ENCODE assay signal across 13 mouse cellular contexts in the genomic region with DNA sequence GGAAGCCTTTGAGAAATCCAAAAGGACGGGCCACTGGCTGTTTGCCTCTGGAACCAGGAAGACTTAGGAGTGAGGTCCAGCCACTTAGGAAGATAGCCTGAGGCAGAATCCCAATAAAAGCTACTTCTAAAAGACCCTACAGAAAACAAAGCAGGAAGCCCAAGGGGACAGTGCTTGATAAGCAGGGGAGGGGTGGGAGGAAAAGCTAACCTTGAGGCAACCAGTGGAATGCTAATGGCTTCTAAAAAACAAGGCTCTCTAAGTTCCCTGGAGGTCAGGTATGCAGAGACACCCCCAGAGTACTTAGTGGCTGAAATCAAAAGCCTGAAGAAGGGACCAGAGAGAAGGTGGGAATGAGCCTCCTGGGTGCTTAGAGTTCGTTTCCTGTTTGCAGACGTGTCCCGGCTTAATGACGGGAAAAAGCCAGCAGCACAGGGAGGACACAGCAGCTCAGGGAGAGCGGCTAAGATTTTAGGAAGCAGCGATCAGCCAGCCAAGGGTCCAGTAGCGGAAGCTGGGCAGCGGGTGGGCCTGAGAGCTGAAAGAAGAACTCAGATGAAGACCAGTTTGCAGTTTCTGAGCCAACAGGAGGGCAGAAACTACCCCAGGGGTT. TPM values are rescaled to one million over a fixed set of nuclear protein-coding genes. Genes with fewer than 3 reads are reported as not detected.
DNase-seq lines count a peak whose midpoint lies in the region; ATAC-seq and TF ChIP-seq lines count a peak whose summit lies in the region.
"Had no signal": no experiment of that assay in that cellular context is flagged by ENCODE, and none has a peak within 500 bp of the region (broad histone marks: within the 10 kb centered on the region; RNA-seq: fewer than 3 reads in every experiment).

No protein-coding gene starts in this region.

- DNase-seq in heart, postnatal 36 days, result no peak
- DNase-seq in lung, embryonic 14.5 days, result peak; percentile 60
- no peak for DNase-seq in lung, postnatal 4 days
- peak; percentile 52 for DNase-seq in ES-E14 (ENCODE audit: low read depth, low spot score)
- no peak for DNase-seq in cerebellum, adult 9-10 months
- no peak for DNase-seq in cerebellum, adult 9-11 months
- DNase-seq: cerebellum, postnatal 25 days; liver, postnatal 0 days; right cerebral cortex, postnatal 14 days; thymus, postnatal 4 days had no signal

- ATAC-seq in heart, embryonic 13.5 days (ENCODE audit: extremely low read depth, insufficient number of reproducible peaks, low FRiP score, low TSS enrichment), result no peak
- ATAC-seq in lung, embryonic 14.5 days (ENCODE audit: insufficient read depth), result peak; percentile 66; the same call in 1 of the 2 replicates
- 0 out of 2 replicates have a peak, but pooled peaks have one; percentile 24 for ATAC-seq in hindbrain, embryonic 16.5 days
- ATAC-seq: inflammation-experienced regulatory T-cells, adult 6 months; liver, postnatal 0 days had no signal

- 14% methylated on average over 9 of the region's 9 CpGs for WGBS in heart, embryonic 13.5 days
- 12% methylated on average over 9 of the region's 9 CpGs for WGBS in lung, embryonic 14.5 days
- WGBS in hindbrain, embryonic 16.5 days, result 18% methylated on average over 9 of the region's 9 CpGs

- H3K27me3 ChIP-seq in heart, embryonic 13.5 days (replicated peaks), result 0 out of 2 replicates have a peak, but pooled peaks cover 13% of the 10 kb centered on the region
- no peaks in the 10 kb centered on the region for H3K27me3 ChIP-seq in lung, embryonic 14.5 days (ENCODE audit: insufficient read depth, low read length)
- no peaks in the 10 kb centered on the region for H3K27me3 ChIP-seq in hindbrain, embryonic 16.5 days (replicated peaks; ENCODE audit: control insufficient read depth, insufficient read depth, low read length)

- intact Hi-C loops in heart, postnatal 36 days (cut with DNase I), result no loop called here

- H3K4me2 ChIP-seq in heart, embryonic 13.5 days, result peak overlapping the region; percentile 48
- peak overlapping the region; percentile 23; the same call in 1 of the 2 replicates for H3K4me2 ChIP-seq in lung, embryonic 14.5 days
- H3K4me2 ChIP-seq in hindbrain, embryonic 16.5 days (ENCODE audit: low read length), result 0 out of 2 replicates have a peak overlapping the region, but pooled peaks have one; percentile 5

- H3K9ac ChIP-seq in heart, embryonic 13.5 days, result peak overlapping the region; percentile 30; the same call in 1 of the 2 replicates
- 0 out of 2 replicates have a peak overlapping the region, but pooled peaks have one; percentile 7 for H3K9ac ChIP-seq in lung, embryonic 14.5 days
- H3K9ac ChIP-seq in ES-E14 (ENCODE audit: insufficient read depth, low read depth, low read length, poor library complexity, severe bottlenecking), result no peak overlapping the region
- no peak overlapping the region for H3K9ac ChIP-seq in hindbrain, embryonic 16.5 days (ENCODE audit: low read depth, low read length)
- H3K9ac ChIP-seq: liver, postnatal 0 days had no signal

- in situ Hi-C loops in ES-E14 (cut with MboI; ENCODE audit: low sequenced_read_pairs in 2 of 2, unreplicated experiment in 2 of 2), result no loop called here

- peaks cover 32% of the 10 kb centered on the region for H3K4me1 ChIP-seq in heart, embryonic 13.5 days
- peaks cover 13% of the 10 kb centered on the region for H3K4me1 ChIP-seq in lung, embryonic 14.5 days (ENCODE audit: insufficient read depth)
- H3K4me1 ChIP-seq in ES-E14 (ENCODE audit: control insufficient read depth in 2 of 2, insufficient read depth in 2 of 2, low read length in 2 of 2, poor library complexity in 1 of 2), result peaks cover 6 to 18% of the 10 kb centered on the region in 2 experiments
- peaks cover 4% of the 10 kb centered on the region for H3K4me1 ChIP-seq in hindbrain, embryonic 16.5 days (ENCODE audit: control insufficient read depth, insufficient read depth, low read depth, low read length)

- no peaks in the 10 kb centered on the region for H3K9me3 ChIP-seq in heart, embryonic 13.5 days
- no peaks in the 10 kb centered on the region for H3K9me3 ChIP-seq in lung, embryonic 14.5 days (ENCODE audit: low read depth, low read length)
- H3K9me3 ChIP-seq in ES-E14 (ENCODE audit: control insufficient read depth, insufficient read depth, low read depth, low read length), result no peaks in the 10 kb centered on the region
- H3K9me3 ChIP-seq in hindbrain, embryonic 16.5 days (ENCODE audit: control insufficient read depth, low read length), result no peaks in the 10 kb centered on the region

- no peaks in the 10 kb centered on the region for H3K36me3 ChIP-seq in heart, embryonic 13.5 days
- H3K36me3 ChIP-seq in lung, embryonic 14.5 days (ENCODE audit: insufficient read depth), result no peaks in the 10 kb centered on the region
- no peaks in the 10 kb centered on the region for H3K36me3 ChIP-seq in ES-E14 (ENCODE audit: control insufficient read depth, insufficient read depth, low read length, poor library complexity, severe bottlenecking)
- no peaks in the 10 kb centered on the region for H3K36me3 ChIP-seq in hindbrain, embryonic 16.5 days (ENCODE audit: control insufficient read depth, insufficient read depth, low read length)

- H3K4me3 ChIP-seq in heart, embryonic 13.5 days, result no peak overlapping the region
- no peak overlapping the region for H3K4me3 ChIP-seq in lung, embryonic 14.5 days (ENCODE audit: low read depth, low read length)
- no peak overlapping the region for H3K4me3 ChIP-seq in ES-E14 (ENCODE audit: insufficient read depth in 1 of 2, low read depth in 1 of 2, low read length in 2 of 2, poor library complexity in 1 of 2, severe bottlenecking in 1 of 2)
- no peak overlapping the region for H3K4me3 ChIP-seq in hindbrain, embryonic 16.5 days (ENCODE audit: low read length)

- no peak for TF ChIP-seq CTCF in lung, embryonic 14.5 days (IDR thresholded peaks at IDR 0.05; ENCODE audit: low read depth)

- no peak overlapping the region for H3K27ac ChIP-seq in heart, embryonic 13.5 days (replicated peaks)
- H3K27ac ChIP-seq in lung, embryonic 14.5 days (ENCODE audit: low read depth), result no peak overlapping the region
- H3K27ac ChIP-seq in ES-E14 (ENCODE audit: insufficient read depth, low read depth, low read length, poor library complexity, severe bottlenecking), result no peak overlapping the region; the same call in 1 of the 2 replicates
- no peak overlapping the region for H3K27ac ChIP-seq in hindbrain, embryonic 16.5 days (ENCODE audit: low read depth, low read length)

TF ChIP-seq in ES-E14, 5 proteins besides CTCF, POLR2A, EP300 and RAD21:
- TF ChIP-seq ZC3H11A (IDR thresholded peaks at IDR 0.05; ENCODE audit: borderline replicate concordance, low read depth, low read length), result no peak
- no peak for TF ChIP-seq ZNF384 (IDR thresholded peaks at IDR 0.05; ENCODE audit: low read depth, low read length)
- TF ChIP-seq MAFK (IDR thresholded peaks at IDR 0.05; ENCODE audit: insufficient read depth, low read depth, low read length), result no peak
- TF ChIP-seq CHD2 (IDR thresholded peaks at IDR 0.05; ENCODE audit: low read depth, low read length), result no peak
- no peak for TF ChIP-seq HCFC1 (IDR thresholded peaks at IDR 0.05; ENCODE audit: borderline replicate concordance, insufficient read depth, low read length)

RNA-seq across cellular contexts. Expression of a gene that starts 30.4 kb away (rescaled TPM):
- 19.2 and 20.8 TPM in 2 replicates for polyA plus RNA-seq in heart, embryonic 13.5 days (2015; fragmentation: Nextera tagmentation; extraction: Ambion mirVana)
- under 1 TPM; 0.03 to 0.11 TPM for total RNA-seq in heart, postnatal 36 days (2021)
- polyA plus RNA-seq in lung, embryonic 14.5 days (2014; fragmentation: Nextera tagmentation; extraction: Ambion mirVana), result 52.6 and 54.5 TPM in 2 replicates
- total RNA-seq in ES-E14 (2012; rRNA removed), result 10.1 and 11.2 TPM in 2 replicates
- 179 and 238 TPM in 2 replicates for polyA plus RNA-seq in hindbrain, embryonic 16.5 days (2015; fragmentation: Nextera tagmentation; extraction: Ambion mirVana)
- polyA plus RNA-seq: inflammation-experienced regulatory T-cells, adult 6 months had no signal

Comparison
In these comparisons a context has a peak if more than half of its experiments do, and no peak if none do; other contexts are left out.
1. DNase-seq: peak in lung, embryonic 14.5 days (single experiment) and ES-E14 (single experiment); none in heart, postnatal 36 days (0 of 2), lung, postnatal 4 days (0 of 2), cerebellum, adult 9-10 months (single experiment) and cerebellum, adult 9-11 months (single experiment).
2. H3K9ac ChIP-seq: peak in heart, embryonic 13.5 days (single experiment) and lung, embryonic 14.5 days (single experiment); none in ES-E14 (single experiment) and hindbrain, embryonic 16.5 days (single experiment).
3. Peak in every context shown above with its lines, with median percentiles within 50 percentile points of each other: H3K4me2 ChIP-seq.